Mouse (Mus musculus) right cerebral cortex, postnatal 36 days (tissue): ENCODE results near the gene Hs3st1.

Experiments
- DNase-seq, 2 experiments: peaks; one replicate each; pipeline ENCODE4 v3.0.0; 2022; ENCODE audit warnings: low spot score in 2 of 2, mixed read lengths in 1 of 2

Hs3st1 gene

DNA sequence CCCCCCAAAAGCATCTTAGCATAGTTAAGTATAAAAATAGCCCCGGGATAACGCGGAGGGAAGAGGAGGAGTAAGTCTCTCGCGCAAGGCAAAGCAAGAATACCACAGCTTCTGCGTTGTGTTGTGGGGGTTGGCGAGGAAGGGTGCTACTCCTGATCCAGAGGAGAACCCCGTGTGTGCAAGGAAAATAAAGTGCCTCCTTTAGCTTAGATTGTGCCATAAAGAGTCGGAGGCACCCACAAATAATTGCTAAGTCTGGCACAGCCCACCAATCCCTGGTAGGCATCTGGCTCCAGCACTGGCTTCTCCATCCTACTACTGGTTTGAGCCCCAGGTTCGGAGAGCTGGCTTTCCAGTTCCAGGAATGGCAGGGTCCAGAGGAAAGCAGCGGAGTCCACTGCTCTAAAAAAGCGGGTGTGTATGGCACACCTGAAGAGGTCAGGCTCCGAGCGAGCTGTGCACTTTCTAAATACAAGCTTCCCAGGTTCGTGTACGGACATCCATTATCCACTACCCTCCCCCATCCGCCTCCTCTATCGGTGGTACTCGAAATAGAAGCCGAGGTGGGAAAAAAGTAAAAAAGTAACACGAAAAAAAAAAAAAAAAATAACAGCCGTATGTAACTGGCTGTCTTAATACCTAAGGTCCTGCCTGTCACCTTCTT is 111.9 kb downstream of the Hs3st1 start:
- DNase-seq: peak in 1 of 2 experiments; percentile 51

DNA sequence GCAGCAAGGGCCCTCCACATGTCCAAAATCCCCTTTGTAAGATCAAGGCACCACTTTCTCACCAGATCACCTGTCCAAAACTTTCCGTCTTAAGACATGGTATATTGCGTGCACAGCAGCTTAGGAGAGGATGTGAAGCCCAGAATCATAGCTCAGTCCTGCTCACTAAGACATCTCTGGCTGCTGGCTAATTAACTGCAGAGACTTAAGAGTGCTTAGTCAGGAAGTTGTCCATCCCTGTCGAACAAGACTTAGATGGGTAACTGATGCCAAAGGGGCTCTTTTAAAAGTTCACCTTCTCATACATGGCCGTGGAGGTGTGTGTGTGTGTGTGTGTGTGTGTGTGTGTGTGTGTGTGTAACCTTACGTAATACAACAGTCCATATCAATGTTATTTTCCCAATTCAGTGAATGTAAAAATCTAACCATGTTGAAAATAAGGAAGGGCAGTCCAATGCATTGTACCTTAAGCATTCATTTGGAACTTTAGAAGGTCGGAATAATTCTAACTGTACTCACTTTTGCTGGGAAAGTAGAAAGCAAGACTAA is 113.0 kb downstream of the Hs3st1 start:
- no peak for DNase-seq

DNA sequence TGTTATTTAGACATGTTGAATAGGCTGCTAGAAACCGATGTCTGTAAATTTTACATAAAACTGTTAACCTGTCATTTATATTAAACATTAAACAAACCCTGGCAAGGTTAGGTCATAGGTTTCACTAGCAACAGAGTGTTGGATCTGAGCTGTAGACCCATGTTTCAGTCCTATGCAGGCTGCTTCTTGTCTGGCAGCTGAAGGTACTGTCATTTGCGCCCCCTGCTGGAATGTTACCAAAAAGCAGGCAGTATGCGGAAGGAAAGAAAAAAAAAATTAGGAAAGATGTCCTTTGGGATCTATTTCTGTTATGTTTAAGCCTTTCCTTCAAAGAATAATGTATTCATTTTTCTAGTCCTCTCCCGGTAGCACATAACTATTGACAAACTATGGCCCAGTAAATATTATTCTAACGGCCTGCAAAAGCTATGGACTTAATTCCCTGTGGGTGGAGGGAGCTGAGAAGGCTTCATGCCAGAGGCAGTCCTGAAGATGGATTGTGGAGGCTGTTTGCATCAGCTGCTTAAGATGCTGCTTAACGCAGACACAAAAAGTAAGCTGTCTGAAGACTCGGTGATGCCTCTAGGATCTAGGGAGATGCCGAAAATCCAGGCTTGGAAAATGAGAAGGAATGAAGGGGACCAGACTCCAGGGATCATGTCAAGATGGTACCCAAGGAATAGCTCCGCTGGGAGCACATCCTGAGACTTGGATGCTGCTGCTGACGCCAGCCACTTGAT is 115.7 kb downstream of the Hs3st1 start:
- peak; percentile 61 to 70 for DNase-seq

DNA sequence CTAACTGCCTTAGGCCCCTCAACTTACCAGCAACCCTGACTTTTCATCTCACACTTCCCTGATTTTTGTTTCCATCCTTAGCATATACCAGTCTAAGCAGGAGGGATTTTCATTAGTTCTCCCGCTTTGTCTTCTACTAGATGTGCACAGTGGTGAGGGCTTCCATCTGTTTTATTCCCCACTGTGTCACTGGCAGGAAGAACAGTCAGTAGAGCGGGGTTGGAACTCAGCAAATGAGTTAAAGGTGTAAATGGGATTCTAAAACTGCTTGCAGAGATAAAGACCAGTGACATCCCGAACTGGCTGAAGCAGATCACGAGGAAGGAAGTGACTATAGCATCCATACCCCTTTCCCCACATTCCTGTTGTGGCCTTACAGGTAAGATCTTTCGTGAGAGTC is 116.3 kb downstream of the Hs3st1 start:
- DNase-seq: no peak

DNA sequence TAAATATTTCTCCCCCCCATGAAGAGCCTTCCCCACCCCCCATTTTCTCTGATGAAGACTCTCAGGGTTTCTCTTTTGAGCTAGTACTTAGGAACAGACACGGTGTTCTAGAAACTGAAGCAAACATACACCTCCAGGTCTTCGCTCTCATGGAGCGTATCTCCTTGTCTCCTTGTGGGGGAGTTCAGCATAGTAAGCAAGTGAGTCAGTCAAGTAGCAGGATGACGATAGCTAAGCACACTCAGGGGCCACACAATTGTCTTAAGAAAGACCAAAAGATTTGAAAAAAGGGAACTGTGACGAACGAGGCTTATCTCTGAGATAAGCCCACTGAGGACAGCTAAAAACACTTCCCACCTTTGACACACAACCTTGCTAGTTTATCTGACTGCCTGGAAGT is 117.4 kb downstream of the Hs3st1 start:
- peak in 1 of 2 experiments; percentile 55 for DNase-seq

DNA sequence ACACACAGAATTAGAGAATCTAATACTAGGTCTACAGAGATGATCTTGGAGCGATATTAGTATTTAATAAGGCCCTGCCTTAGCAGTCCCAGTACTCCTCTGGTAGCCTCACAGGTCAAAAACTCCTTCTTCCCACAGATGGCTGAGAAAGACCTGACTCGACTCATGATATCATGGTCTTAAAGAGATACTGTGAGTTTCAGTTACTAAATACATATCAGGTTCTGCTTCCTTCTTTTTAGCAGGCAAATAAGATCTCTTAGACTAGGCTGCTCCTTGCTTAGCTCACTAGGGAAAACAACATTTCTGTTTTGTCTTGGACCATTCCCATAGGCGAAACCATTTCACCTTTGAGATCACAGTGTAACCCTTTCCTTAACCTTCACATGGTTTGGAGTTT is 119.2 kb downstream of the Hs3st1 start:
- DNase-seq: no peak

DNA sequence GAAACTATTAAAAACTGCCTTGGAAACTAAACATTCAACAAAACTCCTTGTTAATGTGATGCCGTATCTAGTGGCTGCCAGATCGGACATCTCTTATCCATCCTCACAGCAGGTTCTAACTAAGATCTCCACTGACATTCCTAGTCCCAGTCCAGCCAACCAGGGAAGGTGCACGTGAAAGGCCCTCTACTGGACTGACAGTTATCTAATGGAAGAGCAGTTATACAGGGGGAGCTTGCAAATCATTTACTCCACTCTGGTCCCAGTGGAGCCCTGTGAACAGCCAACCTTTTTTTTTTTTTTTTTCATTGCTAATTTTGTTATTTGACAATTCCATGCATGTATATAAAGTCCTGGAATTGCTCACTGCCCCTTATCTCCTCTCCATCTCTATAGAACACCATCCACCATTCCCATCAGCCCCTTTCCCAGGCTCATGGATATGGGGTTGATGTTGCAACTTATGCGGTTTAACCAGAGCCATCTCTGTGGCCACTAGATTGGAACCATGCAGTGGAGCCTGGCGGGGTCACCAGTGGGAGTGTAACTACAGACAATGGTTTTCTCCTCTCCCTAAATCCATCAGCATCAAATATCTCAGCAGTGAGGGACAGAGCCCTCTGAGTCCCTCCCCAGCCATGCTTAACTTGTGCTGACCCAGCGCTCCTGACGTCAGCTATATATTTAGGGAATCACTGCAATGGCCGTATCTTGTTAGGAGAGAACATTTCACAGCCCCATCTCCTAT is 120.8 kb downstream of the Hs3st1 start:
- DNase-seq: no peak

DNA sequence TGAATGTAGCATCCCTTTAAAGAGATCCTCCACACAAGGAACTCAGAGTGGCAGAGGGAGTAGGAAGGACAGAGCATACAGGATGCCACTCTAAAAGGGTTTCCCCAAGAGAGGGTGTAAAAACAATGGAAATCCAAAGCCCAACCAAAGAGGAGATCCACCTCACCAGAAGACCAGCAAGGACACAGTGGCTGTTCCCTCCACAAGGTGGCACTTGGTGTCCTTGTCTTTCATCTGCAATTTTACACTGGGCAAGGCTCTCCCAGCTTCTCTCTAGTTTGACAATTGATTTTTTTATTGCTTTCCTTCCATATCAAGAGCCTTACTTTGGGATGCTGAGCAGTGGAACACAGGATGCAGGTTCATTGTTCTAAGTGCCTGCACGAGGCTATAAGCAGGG is 122.1 kb downstream of the Hs3st1 start:
- no peak for DNase-seq

DNA sequence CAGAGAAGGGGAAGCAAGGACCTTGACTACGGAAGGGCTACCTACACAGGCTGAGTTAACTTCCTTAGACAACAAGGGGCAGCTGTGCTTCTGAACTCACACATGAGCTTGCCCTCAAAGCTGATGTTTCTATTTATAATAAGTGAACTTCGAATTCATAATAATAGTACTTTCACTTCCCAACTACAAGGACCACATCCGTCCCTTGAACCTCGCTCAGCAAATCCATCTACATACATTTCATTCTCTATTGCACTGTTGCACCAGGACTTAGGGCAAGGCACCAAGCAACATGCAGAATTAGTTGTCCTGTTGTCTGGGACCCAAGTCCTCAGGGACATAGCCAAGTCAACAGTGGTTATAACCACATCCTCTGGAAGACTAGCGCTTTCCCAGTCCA is 124.4 kb downstream of the Hs3st1 start:
- no peak for DNase-seq

DNA sequence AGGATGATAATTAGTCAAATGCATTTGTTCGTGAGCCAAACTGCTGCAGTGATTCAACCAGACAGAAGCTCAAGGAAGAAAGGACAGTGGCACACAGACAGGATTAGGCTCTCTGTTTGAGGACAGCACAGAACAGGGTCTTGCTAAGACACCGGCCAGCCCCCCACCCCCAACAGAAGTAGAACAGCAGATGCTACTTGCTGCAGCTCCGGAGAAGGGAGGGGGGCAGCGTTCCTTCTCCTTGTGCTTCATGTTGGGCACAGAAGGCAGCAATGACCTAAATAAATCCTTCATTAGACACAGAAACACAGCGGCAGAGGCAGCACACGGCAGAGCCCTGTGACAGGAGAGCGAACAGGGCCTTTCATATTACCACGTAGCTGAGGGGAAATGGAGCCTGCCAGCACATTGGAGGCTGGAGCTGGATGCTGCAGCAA is 130.2 kb downstream of the Hs3st1 start:
- no peak for DNase-seq

DNA sequence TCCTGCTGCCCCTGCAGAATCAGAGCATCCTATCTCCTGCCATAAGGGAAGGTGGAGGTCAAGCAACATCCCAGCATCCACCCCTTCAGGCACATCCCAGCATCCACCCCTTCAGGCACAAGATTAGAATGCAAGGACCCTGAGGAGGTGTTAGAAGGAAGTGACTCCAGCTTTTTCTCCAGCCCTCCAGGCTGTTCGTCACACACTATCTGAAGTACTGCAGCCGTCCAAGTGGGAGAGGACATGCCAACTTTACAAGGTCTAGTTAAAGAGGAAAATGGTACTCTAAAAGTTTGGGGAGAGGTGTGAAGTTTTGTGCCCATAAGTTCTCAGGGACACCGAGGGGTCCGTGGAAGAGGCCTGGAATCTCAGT is 131.1 kb downstream of the Hs3st1 start:
- no peak for DNase-seq

DNA sequence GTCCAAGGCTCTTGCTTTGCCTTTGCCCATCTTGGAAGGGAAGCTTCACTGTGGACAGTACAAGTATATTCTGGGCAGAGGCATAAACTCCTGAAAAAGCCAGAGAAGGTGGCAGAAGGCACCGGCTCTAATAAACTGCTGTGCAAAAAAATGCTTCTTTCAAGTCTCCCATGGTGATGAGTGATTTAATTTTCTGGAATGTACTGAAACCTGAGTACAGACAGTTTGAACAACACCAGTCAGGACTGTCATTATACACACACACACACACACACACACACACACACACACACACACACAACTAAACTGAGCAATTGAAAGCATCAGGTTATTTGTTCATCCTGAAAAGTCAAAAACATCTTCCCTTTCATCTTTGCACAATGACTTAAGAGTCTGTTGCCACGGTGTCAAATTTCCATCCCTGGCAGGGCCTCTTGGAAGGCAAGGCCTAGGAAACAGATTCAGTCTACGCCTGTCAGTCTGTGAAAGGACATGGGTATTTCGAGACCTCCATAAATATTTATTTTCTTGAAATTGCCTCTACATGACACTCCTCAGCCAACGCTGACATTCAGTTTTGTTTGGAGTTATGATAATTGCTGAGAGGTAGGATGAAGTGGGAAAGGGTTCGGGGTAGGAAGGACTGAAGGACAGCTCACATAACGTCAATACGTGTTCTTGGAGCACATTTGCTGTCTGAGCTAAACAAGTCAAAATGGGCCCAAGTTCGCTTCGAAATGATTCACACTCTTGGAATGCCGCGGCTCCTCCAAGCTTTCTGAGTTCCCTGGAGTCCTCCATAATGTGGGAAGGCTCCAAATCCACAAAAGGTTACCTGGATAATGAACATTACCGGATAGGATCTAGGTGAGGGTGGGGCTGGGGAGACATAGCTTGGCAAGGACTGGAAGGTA is 131.7 kb downstream of the Hs3st1 start:
- no peak for DNase-seq

DNA sequence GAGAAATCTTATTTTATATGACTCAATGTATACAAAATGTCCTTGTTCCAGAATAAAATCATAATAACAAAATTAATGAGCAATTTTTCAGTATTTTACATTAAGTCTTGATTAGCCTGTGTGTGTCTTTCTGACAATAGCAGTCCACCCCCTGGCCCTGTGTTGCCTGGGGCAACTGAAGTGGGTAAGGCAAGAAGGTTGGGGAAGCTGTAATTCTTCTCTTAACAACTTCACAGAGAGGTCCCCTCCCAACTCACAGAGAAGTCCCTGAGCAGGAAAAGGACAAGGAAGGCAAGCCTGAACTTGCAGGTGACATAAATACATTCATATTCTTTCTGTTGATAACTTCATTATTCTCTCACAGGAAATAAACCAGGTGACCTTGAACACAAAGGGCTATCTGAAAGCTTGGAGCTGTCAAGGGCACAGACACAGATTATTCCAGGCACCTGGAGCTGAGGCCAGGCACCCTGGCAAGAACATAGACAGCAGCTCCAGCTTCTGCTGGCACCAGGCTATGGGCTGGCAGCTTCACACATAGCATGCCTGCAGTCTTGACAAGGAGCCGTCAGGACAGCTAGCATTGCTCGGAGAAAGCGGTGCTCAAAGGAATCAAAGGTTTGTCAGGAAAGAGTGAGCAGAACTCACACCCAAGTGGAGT is 134.9 kb downstream of the Hs3st1 start:
- DNase-seq: no peak

DNA sequence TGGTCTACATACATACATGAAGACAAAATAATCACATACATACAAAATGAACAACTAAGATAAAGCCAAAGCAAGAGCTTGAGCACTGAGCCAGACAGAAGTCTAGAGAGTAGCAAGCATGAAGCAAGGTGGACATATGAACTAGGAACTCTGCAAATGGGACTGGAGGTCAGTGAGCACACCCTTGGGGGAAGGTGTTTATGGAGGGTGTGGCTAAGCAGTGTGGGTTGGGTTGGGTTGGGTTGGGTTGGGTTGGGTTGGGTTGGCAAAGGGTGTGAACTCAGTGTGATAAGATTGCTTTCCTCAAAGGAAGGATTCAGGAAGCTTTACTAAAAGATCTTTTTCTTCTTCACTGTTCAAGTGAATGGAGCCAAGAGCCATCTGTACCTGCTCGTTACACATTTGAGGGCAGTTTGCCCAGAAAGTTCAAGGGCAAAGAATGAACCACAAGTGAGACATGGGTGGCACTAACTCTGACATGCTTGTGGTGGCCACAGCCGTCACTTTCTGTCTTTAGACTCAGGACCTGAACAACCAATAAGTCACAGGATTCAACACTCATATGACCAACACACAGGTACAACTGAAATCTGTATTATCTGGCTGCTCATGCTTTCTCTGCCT is 137.8 kb downstream of the Hs3st1 start:
- no peak for DNase-seq

DNA sequence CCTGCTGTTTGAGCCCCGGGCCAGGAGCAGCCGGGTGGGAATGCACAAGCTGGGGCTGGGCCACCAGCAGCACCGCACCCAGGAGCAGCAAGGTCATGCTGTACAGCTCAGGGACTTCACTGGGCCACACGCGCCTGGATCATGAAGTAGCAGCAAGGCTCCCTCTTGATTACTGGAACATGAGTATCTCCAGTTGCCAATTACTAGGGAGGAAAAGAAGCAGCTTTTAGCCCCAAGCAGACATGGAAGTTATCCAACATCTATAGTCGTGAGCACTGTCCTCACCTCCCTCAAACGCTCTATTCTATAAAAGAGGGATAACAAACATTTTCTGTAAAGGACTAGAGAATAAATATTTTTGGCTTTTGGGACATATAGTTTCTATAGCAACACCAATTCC is 140.1 kb downstream of the Hs3st1 start:
- DNase-seq: no peak

DNA sequence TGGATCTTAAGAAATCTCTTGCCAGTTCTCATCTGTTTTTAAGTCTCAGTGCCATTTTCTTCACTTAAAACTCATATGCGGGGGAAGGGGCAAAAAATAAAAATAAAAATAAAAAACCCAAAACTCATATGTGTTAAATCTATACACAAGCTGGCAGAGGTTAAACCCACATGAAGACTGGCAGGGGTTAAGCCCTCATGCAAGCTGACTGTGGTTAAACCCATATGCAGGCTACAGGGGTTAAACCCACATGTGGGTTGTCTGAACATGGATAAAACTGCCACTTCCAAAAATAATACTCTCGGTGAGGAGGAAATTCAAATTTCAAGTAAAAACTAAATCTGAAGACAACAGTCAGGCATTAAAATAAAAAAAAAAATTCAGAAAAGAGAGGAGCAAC is 141.7 kb downstream of the Hs3st1 start:
- DNase-seq: no peak

DNA sequence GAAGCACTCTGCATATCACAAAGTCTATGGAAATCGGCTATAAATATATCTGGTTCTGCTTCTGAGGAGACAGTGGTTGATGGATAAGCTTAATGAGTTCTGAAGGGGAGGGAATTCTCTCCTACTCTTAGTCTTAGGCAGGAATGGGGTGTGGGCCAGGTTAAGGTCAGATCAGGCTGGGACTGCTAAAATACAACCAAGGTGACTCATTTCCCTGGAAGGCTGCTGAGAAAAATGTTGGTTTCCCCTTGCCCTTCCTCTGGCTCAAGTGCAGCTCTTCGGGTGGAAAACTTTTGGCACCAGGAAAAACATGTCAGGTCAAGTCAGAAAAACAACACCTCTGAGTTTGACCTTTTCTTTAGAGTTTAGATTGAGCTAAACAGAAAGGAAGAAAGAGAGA is 143.0 kb downstream of the Hs3st1 start:
- DNase-seq: no peak

DNA sequence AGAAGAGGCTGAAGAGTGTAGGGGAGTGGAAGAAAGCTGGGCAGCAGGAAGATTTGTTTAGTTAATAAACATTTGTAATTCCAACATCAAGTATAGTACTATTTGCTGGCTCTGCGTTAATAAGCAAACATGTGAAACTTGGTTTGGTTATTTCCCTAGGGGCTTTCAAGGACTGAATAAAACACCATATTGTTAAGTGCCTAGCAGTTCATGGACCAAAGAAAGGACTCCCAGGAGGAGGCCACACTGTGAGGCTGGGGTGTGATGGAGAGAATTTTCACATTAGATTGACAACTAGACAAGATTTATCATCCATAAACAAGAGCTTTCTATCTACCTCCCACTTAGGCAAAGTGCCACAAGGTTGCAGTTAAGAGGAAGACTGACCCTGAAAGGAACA is 147.0 kb downstream of the Hs3st1 start:
- no peak for DNase-seq

DNA sequence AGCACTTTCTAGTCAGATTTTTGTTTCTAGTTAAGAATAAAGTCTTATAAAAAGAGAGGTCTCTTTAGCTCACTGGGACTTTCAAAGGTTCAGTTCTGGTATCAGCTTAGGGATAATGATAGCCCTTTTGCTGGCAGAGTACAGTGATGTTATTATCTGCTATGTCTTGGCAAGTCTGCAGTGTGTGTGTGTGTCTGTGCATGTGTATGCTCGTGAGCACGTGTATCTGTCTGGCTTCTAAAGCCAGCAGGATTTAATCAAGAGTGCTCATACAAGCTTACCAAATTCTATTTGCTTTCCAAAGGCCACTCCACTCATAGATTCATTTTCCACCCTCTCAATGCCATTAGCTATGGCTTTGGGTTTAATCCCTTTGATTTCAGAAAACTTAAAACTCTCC is 160.5 kb downstream of the Hs3st1 start:
- DNase-seq: no peak
